Mouse (Mus musculus) liver, embryonic 14.5 days (tissue): ENCODE data around the gene Cox10.

ENCODE experiments used
- CTCF ChIP-seq: IDR thresholded peaks from 2 replicates; pipeline ENCODE4 v1.5.1; 2016; ENCODE audit warnings: antibody characterized with exemption, low read depth, control low read depth
- EP300 ChIP-seq: IDR thresholded peaks from 2 replicates; pipeline ENCODE4 v1.6.1; 2016; ENCODE audit warnings: antibody characterized with exemption, low read depth

DNA sequence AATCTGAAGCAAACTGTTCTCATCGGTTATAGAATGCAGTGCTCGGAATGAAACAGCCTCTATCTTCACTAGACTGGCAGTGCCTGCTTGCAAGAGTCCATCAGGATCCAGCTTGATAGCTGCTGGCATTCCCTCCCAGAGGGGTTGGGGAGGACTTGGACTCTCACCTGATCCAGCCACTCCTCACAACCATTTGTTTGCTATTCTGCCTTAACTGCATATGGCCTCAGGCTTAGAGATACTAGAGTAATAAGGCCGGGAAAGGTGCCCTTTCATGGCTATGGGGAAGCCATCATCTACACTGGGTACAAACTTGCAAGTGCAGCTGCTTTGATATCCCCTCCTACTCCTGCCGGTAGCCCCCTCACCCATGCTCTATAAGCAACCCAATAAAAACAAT lies 3.1 kb downstream of the Cox10 start:
- TF ChIP-seq CTCF, result no peak
- TF ChIP-seq EP300, result no peak
